Mouse (Mus musculus) erythroblast, embryonic 14.5 days (primary cell): ENCODE data around the gene Nbas. TPM values are rescaled to one million over a fixed set of nuclear protein-coding genes. Genes with fewer than 3 reads are reported as not detected.

Experiments used
- H3K27me3 ChIP-seq: 2 replicates; pipeline ENCODE4 v1.6.1; 2012; ENCODE audit warnings: inconsistent platforms; ENCODE audit not compliant: control insufficient read depth
- H3K36me3 ChIP-seq: 2 replicates; pipeline ENCODE4 v1.6.1; 2012; ENCODE audit warnings: mild to moderate bottlenecking, inconsistent platforms; ENCODE audit not compliant: control insufficient read depth
- H3K4me1 ChIP-seq: 2 replicates; pipeline ENCODE4 v1.6.1; 2012; ENCODE audit warnings: inconsistent platforms; ENCODE audit not compliant: control insufficient read depth
- H3K4me3 ChIP-seq: replicated peaks from 2 replicates; pipeline ENCODE3; 2012; ENCODE audit warnings: moderate library complexity, mild to moderate bottlenecking, inconsistent platforms
- H3K9me3 ChIP-seq: 2 replicates; pipeline ENCODE4 v1.6.1; 2012; ENCODE audit warnings: low read length, inconsistent platforms, mixed read lengths; ENCODE audit not compliant: control insufficient read depth
- GATA1 ChIP-seq: IDR thresholded peaks from 2 replicates; pipeline ENCODE4 v1.6.1; 2012; ENCODE audit warnings: low read length, inconsistent platforms, mixed read lengths
- TAL1 ChIP-seq: IDR thresholded peaks from 3 replicates; pipeline ENCODE4 v1.6.1; 2012; ENCODE audit warnings: low read length, inconsistent platforms, mixed read lengths
- polyA plus RNA-seq: library from polyadenylated mRNA; stranded (reverse); fragments of >175 nt; gene quantifications from 2 replicates; pipeline ENCODE4 v1.2.3, GENCODE M21; 2012

Gene Nbas
- polyA plus RNA-seq, 1 experiment = 0.66 TPM

DNA sequence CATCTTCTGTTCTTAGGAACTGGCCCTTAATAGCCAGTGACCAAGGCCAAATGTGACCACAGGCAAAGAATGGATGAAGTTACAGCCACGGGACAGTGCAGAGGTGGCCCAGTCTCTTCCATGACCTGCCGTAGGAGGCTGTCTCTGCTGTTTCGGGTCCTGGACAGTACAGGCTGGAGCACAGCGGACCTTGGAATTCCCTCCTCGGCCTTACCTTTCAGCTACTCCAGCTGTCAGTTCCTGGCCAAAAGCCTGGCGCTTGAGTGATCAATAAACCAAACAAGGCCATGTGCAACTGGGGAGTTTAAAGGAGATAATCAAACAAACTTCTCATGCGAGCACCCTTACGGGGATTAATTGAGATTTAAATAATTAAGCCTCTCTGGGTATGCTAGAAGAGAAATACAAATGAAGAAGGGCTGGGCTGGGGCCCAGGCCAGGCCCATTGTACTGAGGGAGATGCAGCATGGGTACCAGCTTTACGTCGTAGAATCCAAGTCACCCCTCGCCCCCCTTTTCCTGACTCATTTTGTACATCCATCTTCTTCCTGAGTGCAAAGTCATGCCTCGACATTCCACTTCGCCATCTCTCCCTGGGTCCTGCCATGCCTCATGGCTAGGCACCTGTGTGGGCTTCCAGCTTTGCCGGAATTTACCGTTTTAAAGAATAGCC, 353.4 kb downstream of the Nbas start:
- H3K27me3 ChIP-seq = no peaks in the 10 kb centered on the region
- H3K36me3 ChIP-seq = no peaks in the 10 kb centered on the region
- no peaks in the 10 kb centered on the region for H3K4me1 ChIP-seq
- no peak for TF ChIP-seq GATA1
- H3K4me3 ChIP-seq = no peak overlapping the region
- peaks cover 7% of the 10 kb centered on the region; the same call in 1 of the 2 replicates for H3K9me3 ChIP-seq

DNA sequence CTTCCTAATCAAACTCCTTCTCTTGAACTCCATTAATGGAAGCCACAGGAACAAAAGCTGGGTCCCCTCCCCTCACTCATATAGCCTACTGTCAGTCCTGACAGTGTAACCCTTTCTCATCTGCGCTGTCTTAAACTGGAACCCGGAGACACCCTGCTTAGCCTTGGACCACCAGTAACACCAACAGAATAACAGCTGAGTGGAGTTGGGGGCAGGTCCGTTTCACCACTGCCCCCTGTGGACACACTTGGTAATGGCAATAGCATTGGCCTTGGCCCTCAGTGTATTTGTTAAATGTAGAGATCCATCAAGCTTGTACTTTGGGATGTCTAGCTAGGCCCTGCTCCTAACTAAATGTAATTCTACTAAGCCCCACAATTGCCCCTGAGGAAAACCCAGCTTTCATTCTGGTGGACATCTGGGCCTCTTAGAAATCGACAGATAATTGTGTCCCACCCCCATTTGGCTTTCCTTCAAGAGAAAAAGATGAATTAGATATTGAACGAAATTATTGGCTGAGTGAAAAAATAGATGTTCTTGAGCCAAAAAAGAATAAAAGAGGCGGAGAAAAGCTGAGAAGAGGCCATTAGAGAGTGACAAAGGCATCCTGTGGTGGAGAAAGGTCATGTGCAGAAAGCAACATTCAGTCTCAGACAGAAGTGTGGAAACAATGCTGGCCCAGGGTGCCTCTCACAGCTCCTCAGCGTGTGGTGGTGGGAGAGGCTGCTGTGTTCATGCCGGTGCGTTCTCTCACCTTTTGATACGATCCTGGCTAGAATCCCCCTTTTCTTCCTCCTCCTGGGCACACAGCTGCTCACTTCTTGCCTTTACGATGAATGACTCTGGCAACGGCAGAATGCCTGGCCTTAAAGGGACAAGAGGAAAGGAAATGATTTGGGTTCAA, 358.1 kb downstream of the Nbas start:
- no peaks in the 10 kb centered on the region for H3K27me3 ChIP-seq
- peaks cover 5% of the 10 kb centered on the region; the same call in 1 of the 2 replicates for H3K9me3 ChIP-seq
- H3K4me3 ChIP-seq = no peak overlapping the region
- H3K4me1 ChIP-seq = no peaks in the 10 kb centered on the region
- H3K36me3 ChIP-seq = no peaks in the 10 kb centered on the region
- TF ChIP-seq GATA1 = no peak
- no peak for TF ChIP-seq TAL1

Other genes with a start within 250 kb of the Nbas start
- gene Ddx1, start 19.9 kb upstream of the Nbas start, polyA plus RNA-seq = 0.50 and 0.68 TPM in 2 replicates